Mouse (Mus musculus) cerebellum, adult 2 months (tissue): Measurements from ENCODE around the gene Tmem218.

Experiments
- CTCF ChIP-seq: fragments of 200-500 bp; IDR thresholded peaks from 2 replicates; pipeline ENCODE4 v1.5.1; 2011; ENCODE audit warnings: low read depth, mild to moderate bottlenecking, control low read depth, low read length, moderate library complexity, borderline replicate concordance; ENCODE audit not compliant: insufficient read depth
- POLR2A ChIP-seq: fragments of 200-500 bp; IDR thresholded peaks from 2 replicates; pipeline ENCODE4 v1.6.1; 2011; ENCODE audit warnings: low read length, control low read depth, borderline replicate concordance; ENCODE audit not compliant: insufficient read depth

DNA sequence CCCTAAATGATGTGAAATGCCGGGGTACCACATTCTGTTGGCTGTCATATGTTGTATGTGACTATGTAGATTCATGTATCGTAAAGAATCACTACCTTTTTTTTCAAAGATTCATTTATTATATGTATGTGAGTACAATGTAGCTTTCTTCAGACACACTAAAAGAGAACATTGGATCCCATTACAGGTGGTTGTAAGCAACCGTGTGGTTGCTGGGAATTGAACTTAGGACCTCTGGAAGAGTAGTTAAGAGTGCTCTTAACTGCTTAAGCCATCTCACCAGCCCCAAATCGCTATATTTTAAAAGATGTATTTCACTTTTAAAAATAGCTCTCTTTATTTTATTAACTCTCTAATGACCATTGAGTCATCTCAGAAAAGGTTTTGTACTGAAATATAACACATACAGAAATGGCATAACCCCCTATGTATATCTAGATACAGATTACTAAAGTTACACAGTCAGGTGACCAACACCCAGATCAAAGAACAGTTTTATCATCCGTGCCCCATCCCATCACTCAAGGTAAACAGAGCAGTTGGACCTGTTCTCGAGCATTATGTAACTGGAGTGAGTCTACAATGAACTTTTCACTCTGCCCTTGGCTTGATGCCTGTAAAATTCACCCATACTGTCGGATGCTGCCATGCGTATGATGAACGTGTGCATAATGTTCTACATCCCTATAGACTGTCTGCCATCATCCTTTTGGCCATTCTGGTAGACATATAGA, 6.5 kb downstream of the Tmem218 start:
- TF ChIP-seq CTCF (no peak), POLR2A (no peak)
